Mouse (Mus musculus): Measurements from ENCODE around the gene Aqp12. TPM values are rescaled to one million over a fixed set of nuclear protein-coding genes. Genes with fewer than 3 reads are reported as not detected.

Aqp12 gene
- total RNA-seq, 2 experiments from 2014 or later = not detected

- intact Hi-C loops (cut with DNase I) = no loop called here
- DNase-seq (ENCODE audit: low spot score in 2 of 2) = no peak
Measured at GRCm38 (mm10) chr1:93012103-93012585, 6.0 kb downstream of the Aqp12 start.

DNA sequence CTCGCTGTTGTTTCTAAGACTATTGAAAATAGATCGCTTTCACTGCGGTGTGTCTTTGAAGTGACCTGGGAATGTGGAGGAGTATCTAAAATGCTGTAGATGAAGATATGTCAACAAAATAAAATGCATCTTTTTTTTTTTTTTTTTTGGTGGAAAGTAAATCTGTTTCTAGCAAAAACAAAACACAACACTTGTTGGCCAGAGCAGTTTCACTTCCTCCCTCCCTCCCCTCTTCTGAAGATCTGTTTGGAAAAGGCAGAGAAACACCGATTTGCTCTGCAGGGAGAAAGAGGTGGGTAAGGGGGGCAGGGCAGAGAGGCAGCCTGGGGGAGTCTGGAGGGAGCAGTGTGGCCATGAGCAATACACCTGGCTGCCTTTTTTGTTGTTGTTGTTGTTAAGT is 7.2 kb downstream of the Aqp12 start:
- no peak for DNase-seq (ENCODE audit: low spot score in 2 of 2)
- intact Hi-C loops (cut with DNase I) = no loop called here

GRCm38 (mm10) chr1:93014460-93014859 is 8.3 kb downstream of the Aqp12 start:
- peak; percentile 78 to 86 for DNase-seq (ENCODE audit: low spot score in 2 of 2)
- intact Hi-C loops (cut with DNase I) = no loop called here

DNA sequence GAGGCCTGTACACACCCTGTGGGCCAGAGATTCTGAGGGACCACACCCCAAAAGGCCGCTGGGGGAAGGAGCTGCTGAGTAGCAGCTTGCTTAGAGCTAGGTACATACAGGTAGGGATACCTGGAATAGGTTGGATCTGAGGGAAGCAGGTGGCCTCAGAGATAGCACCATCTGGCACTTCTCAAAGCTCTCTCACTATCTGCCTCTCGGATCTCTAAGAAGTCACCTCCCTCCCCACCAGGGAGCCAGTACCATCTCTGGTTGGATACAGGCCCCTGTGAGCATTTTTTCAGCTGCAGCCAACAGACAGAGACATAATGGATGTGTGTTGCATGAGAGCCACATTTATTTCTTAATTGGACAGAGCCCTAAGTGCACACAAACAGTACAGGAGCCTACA is 9.0 kb downstream of the Aqp12 start:
- DNase-seq (ENCODE audit: low spot score in 2 of 2) = no peak
- intact Hi-C loops (cut with DNase I) = no loop called here

- intact Hi-C loops (cut with DNase I) = no loop called here
- no peak for DNase-seq (ENCODE audit: low spot score in 2 of 2)
Measured at GRCm38 (mm10) chr1:93018716-93019115, 12.6 kb downstream of the Aqp12 start.

DNA sequence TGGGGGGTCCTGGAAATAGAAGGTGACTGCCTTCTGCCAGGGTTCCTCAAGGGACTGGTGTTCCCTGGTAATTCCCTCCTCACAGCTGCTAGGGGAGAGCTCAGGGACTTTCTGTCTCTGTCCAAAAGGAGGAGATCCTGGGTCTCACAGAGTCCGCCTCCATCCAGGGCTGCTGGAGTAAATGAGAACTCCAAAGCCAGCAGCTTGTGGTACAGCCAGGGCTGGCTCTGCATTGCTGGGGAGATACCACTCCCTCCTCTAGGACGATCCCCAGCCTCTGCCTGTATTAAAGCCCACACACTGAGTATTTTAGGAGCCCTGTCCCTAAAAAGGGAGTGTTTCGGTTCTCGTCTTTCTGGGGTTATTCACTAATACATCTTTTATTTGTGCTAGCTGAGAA is 14.5 kb downstream of the Aqp12 start:
- intact Hi-C loops (cut with DNase I) = no loop called here
- DNase-seq (ENCODE audit: low spot score in 2 of 2) = peak; percentile 31 to 53

DNA sequence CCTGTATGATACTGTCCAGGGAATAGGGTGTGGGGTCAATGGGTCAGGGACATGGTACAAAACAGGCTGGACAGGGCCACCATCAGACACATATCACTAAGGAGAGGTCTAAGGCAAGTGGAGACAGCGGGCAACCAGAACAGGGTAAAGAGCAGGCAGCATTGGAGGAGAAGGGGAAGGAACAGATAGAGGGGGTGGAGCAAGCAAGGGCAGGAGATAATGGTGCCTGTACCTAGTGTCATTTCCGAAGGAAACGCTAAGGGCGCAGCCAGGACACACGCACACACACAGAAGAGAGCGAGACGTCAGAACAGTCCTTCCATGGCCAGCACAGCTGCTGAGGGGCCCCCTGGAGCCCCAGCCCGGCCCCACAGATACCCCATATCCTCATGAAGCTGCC is 20.5 kb downstream of the Aqp12 start:
- intact Hi-C loops (cut with DNase I) = no loop called here
- no peak for DNase-seq (ENCODE audit: low spot score in 2 of 2)

GRCm38 (mm10) chr1:93029387-93029786 is 23.3 kb downstream of the Aqp12 start:
- DNase-seq (ENCODE audit: low spot score in 2 of 2) = no peak
- intact Hi-C loops (cut with DNase I) = no loop called here

GRCm38 (mm10) chr1:93030060-93030459 is 23.9 kb downstream of the Aqp12 start:
- DNase-seq (ENCODE audit: low spot score in 2 of 2) = no peak
- intact Hi-C loops (cut with DNase I) = no loop called here

GRCm38 (mm10) chr1:93031199-93031598 is 25.1 kb downstream of the Aqp12 start:
- peak in 1 of 2 experiments; percentile 55 for DNase-seq (ENCODE audit: low spot score in 2 of 2)
- intact Hi-C loops (cut with DNase I) = no loop called here

DNA sequence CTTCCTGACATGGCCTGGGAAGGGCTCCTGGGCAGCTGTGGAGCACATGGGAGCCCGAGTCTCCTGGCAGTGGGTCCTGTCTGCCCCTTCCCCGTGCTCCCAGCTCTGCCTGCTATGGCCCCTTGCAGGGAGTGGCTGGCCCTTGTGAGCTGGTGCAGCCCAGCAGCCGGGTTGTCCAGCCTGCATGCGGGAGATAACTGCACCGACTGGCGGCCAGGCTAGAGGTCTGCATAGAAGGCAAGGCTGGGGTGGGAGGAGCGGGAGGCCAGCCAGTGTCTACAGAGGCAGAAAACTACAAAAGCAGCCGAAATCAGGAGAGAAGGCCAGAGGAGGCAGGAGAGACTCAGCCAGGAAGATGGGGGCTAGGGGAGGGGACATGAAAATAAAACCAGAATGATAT is 27.9 kb downstream of the Aqp12 start:
- DNase-seq (ENCODE audit: low spot score in 2 of 2) = no peak
- intact Hi-C loops (cut with DNase I) = no loop called here

- intact Hi-C loops (cut with DNase I) = no loop called here
- DNase-seq (ENCODE audit: low spot score in 2 of 2) = no peak
Measured at GRCm38 (mm10) chr1:93035981-93036380, 29.8 kb downstream of the Aqp12 start.

DNA sequence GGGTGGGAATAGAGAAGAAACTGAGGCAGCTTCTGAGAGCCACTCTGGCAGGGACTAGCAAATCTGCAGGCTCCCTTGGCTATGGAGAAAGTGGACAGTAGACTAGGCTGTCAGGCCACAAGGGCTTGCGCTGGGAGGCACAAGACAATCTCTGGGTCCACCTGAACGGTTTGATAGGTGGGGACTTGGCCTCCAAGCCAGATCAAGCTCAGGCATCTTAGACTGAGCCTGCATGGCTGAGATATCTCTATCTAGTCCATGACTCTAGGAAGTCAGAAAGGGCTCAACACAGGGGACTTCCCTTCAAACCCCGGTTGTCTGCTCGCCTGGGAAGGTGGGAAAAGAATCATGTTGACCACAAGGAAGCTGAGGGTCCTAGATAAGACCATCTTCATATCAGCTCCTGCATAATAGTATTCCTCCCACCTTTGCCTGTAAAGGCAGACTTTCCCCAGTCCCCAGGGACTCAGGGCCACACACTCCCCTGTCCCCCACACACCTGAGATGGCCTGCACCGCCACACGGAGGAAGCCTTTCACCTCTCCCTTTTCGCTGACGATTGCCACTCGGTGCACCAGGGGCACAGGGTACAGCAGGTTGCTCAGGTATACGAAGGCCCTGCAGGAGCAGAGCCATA is 40.1 kb downstream of the Aqp12 start:
- intact Hi-C loops (cut with DNase I) = no loop called here
- no peak for DNase-seq (ENCODE audit: low spot score in 2 of 2)

DNA sequence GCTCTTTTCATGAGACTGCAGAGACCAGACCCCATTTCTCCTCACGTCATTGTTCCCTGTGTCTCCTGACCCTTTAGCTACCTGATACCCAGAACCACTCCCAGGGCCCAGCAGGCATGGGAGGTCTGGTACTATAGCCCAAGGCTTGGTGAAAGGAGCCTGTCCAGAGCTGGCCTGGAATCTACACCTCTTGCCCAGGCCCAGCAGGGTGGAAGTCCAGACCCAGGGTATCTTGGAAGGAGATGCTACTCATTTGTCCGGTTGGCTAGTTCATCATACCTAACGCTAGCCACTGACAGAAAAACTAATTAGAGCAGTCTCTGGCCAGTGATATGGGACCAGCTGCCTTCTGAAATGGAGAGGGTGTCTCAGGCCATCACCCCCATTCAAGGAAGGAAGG is 43.9 kb downstream of the Aqp12 start:
- DNase-seq (ENCODE audit: low spot score in 2 of 2) = no peak
- intact Hi-C loops (cut with DNase I) = no loop called here

DNA sequence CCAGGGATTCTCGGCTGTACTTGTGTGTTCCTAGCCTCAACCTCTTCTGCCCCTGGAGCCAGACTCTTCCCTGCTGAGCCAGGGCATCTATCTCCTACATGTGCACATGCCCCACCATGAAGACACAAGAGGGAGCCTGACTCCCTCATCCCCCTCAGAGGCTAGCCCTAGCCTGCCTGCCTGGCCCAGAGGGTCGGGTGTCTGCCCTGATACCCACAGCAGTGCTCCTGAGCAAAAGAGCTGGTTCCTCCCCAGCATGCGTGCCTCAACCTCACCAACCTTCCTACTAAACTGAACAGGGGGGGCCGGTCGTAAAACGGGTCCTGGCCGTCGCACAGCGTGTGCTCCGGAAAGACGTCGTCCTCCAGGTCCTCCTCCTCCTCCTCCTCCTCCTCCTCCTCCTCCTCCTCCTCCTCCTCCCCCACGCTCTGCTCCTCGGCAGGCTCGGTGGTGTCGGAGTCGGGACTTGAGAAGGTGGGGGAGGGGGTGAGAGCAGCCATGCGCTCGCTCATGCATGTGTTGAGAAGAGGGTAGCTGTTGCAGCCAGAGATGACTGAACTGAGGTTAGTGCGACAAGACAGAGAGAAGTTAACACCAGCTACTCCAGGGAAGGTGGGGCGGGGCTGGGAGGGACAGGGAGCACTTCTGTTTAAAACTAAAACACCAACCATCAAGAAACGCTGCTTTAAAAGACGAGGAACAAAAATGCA is 45.1 kb downstream of the Aqp12 start:
- intact Hi-C loops (cut with DNase I) = no loop called here
- DNase-seq (ENCODE audit: low spot score in 2 of 2) = no peak

Other genes with a start within 250 kb of the Aqp12 start
- 10 to 100 TPM; 73.9 to 88.5 TPM for gene Gpc1, start 174.7 kb upstream of the Aqp12 start, total RNA-seq (2021)
- under 1 TPM; 0.11 to 0.19 TPM for gene Ankmy1, start 103.4 kb upstream of the Aqp12 start, total RNA-seq (2021)
- gene Dusp28, start 99.4 kb upstream of the Aqp12 start, total RNA-seq (2021) = 1 to 10 TPM; 6.6 to 8.1 TPM
- 10 to 100 TPM; 39.9 to 42.5 TPM for gene Rnpepl1, start 95.6 kb upstream of the Aqp12 start, total RNA-seq (2021)
- gene Capn10, start 72.0 kb upstream of the Aqp12 start, total RNA-seq (2021) = 10 to 100 TPM; 44.9 to 52.0 TPM
- under 1 TPM; 0.26 to 0.61 TPM for gene Gpr35, start 55.5 kb upstream of the Aqp12 start, total RNA-seq (2021)
- 100 to 1,000 TPM; 813 to 815 TPM for gene Kif1a, start 95.6 kb downstream of the Aqp12 start, total RNA-seq (2021)
- not detected for gene Agxt, start 128.9 kb downstream of the Aqp12 start, total RNA-seq (2021)
- gene 2310007B03Rik, start 154.6 kb downstream of the Aqp12 start, total RNA-seq (2021) = not detected
- under 1 TPM; 0.07 to 0.19 TPM for gene Crocc2, start 162.4 kb downstream of the Aqp12 start, total RNA-seq (2021)
- gene Sned1, start 229.5 kb downstream of the Aqp12 start, total RNA-seq (2021) = 1 to 10 TPM; 7.7 to 8.2 TPM